Mouse (Mus musculus): ENCODE data around the gene Pgk2. TPM values are rescaled to one million over a fixed set of nuclear protein-coding genes. Genes with fewer than 3 reads are reported as not detected.
"Not testable (repeated sequence)": the region's sequence is repeated elsewhere in the genome, so short reads cannot be mapped to it uniquely, and the experiment has no call there.

Pgk2 gene
- polyA plus RNA-seq (2012; ENCODE audit: insufficient read depth, insufficient read length, missing spikeins), result not detected in 2 replicates

DNA sequence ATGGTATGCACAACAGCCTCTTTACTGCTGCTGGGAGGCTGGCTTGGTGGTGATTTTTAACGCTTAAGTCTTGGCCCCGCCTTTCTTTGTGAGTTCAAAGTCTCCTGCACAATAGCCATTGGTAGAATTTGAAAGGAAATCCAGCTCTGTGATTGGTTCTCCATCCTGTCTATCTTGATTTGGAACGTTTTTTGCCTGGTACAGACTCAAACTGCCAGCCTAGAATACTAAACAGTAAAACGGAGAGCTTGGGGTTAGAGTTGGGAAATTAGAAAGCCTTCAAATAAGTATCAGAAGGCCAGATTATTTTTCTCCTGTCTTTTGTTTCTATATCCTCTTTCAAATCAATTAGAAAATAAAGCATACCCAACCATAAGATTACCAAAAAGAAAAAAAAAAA lies at the start of gene Pgk2:
TSS of gene Pgk2 (minus strand) at position 101 of the 400 bp plus-strand sequence.
- H3K4me3 ChIP-seq (ENCODE audit: insufficient read depth, low read length), result no peak within 1 kb of the TSS
- H3K27ac ChIP-seq (ENCODE audit: insufficient read depth, low read depth, low read length), result no peak within 1 kb of the TSS
- TF ChIP-seq CTCF (IDR thresholded peaks at IDR 0.05; ENCODE audit: low read depth, low read length) (no peak), POLR2A (IDR thresholded peaks at IDR 0.05; ENCODE audit: borderline replicate concordance, low read depth, low read length) (no peak)
- no peaks in the 10 kb centered on the region for H3K4me1 ChIP-seq (ENCODE audit: control insufficient read depth, insufficient read depth, low read length)

- Histone ChIP-seq H3K4me1 (ENCODE audit: control insufficient read depth, insufficient read depth, low read length) (no peaks in the 10 kb centered on the region), H3K27ac (ENCODE audit: insufficient read depth, low read depth, low read length) (no peak overlapping the region), H3K4me3 (ENCODE audit: insufficient read depth, low read length) (no peak overlapping the region)
- TF ChIP-seq POLR2A (IDR thresholded peaks at IDR 0.05; ENCODE audit: borderline replicate concordance, low read depth, low read length) (no peak), CTCF (IDR thresholded peaks at IDR 0.05; ENCODE audit: low read depth, low read length) (no peak)
These were observed 44.0 kb upstream of the Pgk2 start for GRCm38 (mm10) chr17:40252487-40252886.

- no peak within 1 kb of the TSS for H3K4me3 ChIP-seq (ENCODE audit: insufficient read depth, low read length)
- no peak for TF ChIP-seq POLR2A (IDR thresholded peaks at IDR 0.05; ENCODE audit: borderline replicate concordance, low read depth, low read length)
- TF ChIP-seq CTCF (IDR thresholded peaks at IDR 0.05; ENCODE audit: low read depth, low read length), result no peak
- H3K27ac ChIP-seq (ENCODE audit: insufficient read depth, low read depth, low read length), result no peak within 1 kb of the TSS
- no peaks in the 10 kb centered on the region for H3K4me1 ChIP-seq (ENCODE audit: control insufficient read depth, insufficient read depth, low read length)
These were observed 33.7 kb upstream of the Pgk2 start, which contains the start of gene Crisp3 for GRCm38 (mm10) chr17:40242135-40242534. Gene Crisp3 (minus strand): TSS chr17:40242288.

DNA sequence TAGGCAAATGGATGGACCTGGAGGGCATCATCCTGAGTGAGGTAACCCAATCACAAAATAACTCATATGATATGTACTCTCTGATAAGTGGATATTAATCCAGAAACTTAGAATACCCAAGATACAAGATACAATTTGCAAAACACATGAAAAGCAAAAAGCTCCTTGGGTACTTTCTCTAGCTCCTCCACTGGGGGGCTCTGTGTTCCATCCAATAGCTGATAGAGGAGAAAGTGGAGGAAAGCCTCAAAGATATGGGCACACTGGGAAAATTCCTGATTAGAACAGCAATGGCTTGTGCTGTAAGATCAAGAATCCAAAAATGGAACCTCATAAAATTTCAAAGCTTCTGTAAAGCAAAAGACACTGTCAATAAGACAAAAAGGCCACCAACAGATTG lies 6.6 kb downstream of the Pgk2 start:
- H3K27ac ChIP-seq (ENCODE audit: insufficient read depth, low read depth, low read length), result not testable (repeated sequence)

GRCm38 (mm10) chr17:40190192-40190591 lies 18.2 kb downstream of the Pgk2 start:
- not testable (repeated sequence) for H3K27ac ChIP-seq (ENCODE audit: insufficient read depth, low read depth, low read length); H3K4me1 ChIP-seq (ENCODE audit: control insufficient read depth, insufficient read depth, low read length); H3K4me3 ChIP-seq (ENCODE audit: insufficient read depth, low read length)

More for the DNA sequence above, 6.6 kb downstream of the Pgk2 start:
- not testable (repeated sequence) for H3K4me1 ChIP-seq (ENCODE audit: control insufficient read depth, insufficient read depth, low read length); H3K4me3 ChIP-seq (ENCODE audit: insufficient read depth, low read length)

DNA sequence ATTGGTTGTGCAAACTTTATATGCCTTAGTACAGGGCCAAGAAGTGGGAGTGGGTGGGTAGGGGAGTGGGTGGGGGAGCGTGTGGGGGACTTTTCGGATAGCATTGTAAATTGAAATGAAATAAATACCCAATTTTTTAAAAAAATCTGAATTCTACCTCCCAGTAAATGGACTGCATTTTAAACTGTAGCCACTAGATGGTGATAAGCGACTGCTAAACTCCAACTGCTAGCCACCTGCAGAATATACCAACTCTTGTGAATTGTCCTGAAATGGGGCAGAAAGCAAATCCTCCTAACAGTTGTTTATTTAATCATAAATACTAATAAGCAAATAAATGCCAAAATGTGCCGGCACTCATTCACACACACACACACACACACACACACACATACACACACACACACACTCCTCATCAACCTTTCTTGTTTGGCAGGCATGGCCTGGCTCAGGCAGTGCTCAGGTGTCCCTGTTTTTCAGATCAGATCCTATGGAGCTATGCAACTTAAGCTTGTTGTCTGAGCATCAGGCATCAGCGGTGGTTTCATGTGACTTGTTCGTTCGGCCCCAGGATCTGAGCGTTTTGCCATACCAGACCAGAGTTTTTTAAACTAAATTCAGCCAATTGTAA lies 50.6 kb downstream of the Pgk2 start:
- H3K4me1 ChIP-seq (ENCODE audit: control insufficient read depth, insufficient read depth, low read length); H3K4me3 ChIP-seq (ENCODE audit: insufficient read depth, low read length); H3K27ac ChIP-seq (ENCODE audit: insufficient read depth, low read depth, low read length): not testable (repeated sequence)

Other genes with a start within 250 kb of the Pgk2 start
- gene AC192777.2, start 113.2 kb downstream of the Pgk2 start, polyA plus RNA-seq (2012; ENCODE audit: insufficient read depth, insufficient read length, missing spikeins), result not detected in 2 replicates
- gene Crisp3, start 33.6 kb upstream of the Pgk2 start, polyA plus RNA-seq (2012; ENCODE audit: insufficient read depth, insufficient read length, missing spikeins), result not detected in 2 replicates
- gene Crisp1, start 110.6 kb upstream of the Pgk2 start, polyA plus RNA-seq (2012; ENCODE audit: insufficient read depth, insufficient read length, missing spikeins), result not detected in 2 replicates

Measured in bone marrow macrophage, adult 2 months (primary cell).